Mouse (Mus musculus) limb, embryonic 12.5 days (tissue): ENCODE data around the gene Anxa11. TPM values are rescaled to one million over a fixed set of nuclear protein-coding genes. Genes with fewer than 3 reads are reported as not detected.
"Not testable (repeated sequence)": the region's sequence is repeated elsewhere in the genome, so short reads cannot be mapped to it uniquely, and the experiment has no call there.

ENCODE experiments used
- ATAC-seq: fragments of 200-750 bp; cut with Nextera tagmentation; 2 replicates; pipeline ENCODE4 v1.8.0; 2017; ENCODE audit warnings: low read depth, moderate TSS enrichment; ENCODE audit not compliant: insufficient number of reproducible peaks, insufficient read depth, low FRiP score, low TSS enrichment
- H3K27ac ChIP-seq: fragments of 300-500 bp; sonication (generic); 2 replicates; pipeline ENCODE4 v1.5.1; 2016; ENCODE audit warnings: mild to moderate bottlenecking, moderate library complexity
- H3K27me3 ChIP-seq: fragments of 300-500 bp; sonication (generic); 2 replicates; pipeline ENCODE4 v1.6.1; 2016; ENCODE audit warnings: mild to moderate bottlenecking, moderate library complexity
- H3K36me3 ChIP-seq: fragments of 300-500 bp; sonication (generic); 2 replicates; pipeline ENCODE4 v1.6.1; 2016; ENCODE audit warnings: mild to moderate bottlenecking, moderate library complexity
- H3K4me1 ChIP-seq: fragments of 300-500 bp; sonication (generic); replicated peaks from 2 replicates; pipeline ENCODE4 v1.6.1; 2016
- H3K4me2 ChIP-seq: fragments of 300-500 bp; sonication (generic); 2 replicates; pipeline ENCODE4 v1.6.1; 2016; ENCODE audit warnings: mild to moderate bottlenecking, moderate library complexity
- H3K4me3 ChIP-seq: fragments of 300-500 bp; sonication (generic); replicated peaks from 2 replicates; pipeline ENCODE4 v1.5.1; 2016; ENCODE audit warnings: mild to moderate bottlenecking
- H3K9ac ChIP-seq: fragments of 300-500 bp; sonication (generic); replicated peaks from 2 replicates; pipeline ENCODE4 v1.6.1; 2016; ENCODE audit warnings: mild to moderate bottlenecking, moderate library complexity
- H3K9me3 ChIP-seq: fragments of 300-500 bp; sonication (generic); 2 replicates; pipeline ENCODE4 v1.6.1; 2016; ENCODE audit warnings: mild to moderate bottlenecking, moderate library complexity
- WGBS: fragments of 180-500 bp; shearing (Covaris S2); methylation state at CpG from one replicate; pipeline ENCODE4 v1.1.7; 2016; 5-methylcytosine and 5-hydroxymethylcytosine counted together
- polyA plus RNA-seq: library from polyadenylated mRNA; unstranded; fragments of >200 nt; fragmentation: Nextera tagmentation; extraction: Ambion mirVana; gene quantifications from 2 replicates; pipeline ENCODE4 v1.2.1, GENCODE M21; 2016

Gene Anxa11
- polyA plus RNA-seq, 1 experiment from 2014 or later = 6.2 TPM

GRCm38 (mm10) chr14:25840961-25841360, 995 bp upstream of the Anxa11 start:
- Histone ChIP-seq H3K9ac (no peak overlapping the region), H3K4me1 (peaks cover 11% of the 10 kb centered on the region; the same call in 1 of the 2 replicates), H3K27ac (no peak overlapping the region), H3K4me2 (no peak overlapping the region), H3K9me3 (no peaks in the 10 kb centered on the region), H3K36me3 (no peaks in the 10 kb centered on the region), H3K4me3 (no peak overlapping the region), H3K27me3 (peaks cover 49% of the 10 kb centered on the region)
- ATAC-seq = no peak
- WGBS = 8% methylated on average over 7 of the region's 7 CpGs

DNA sequence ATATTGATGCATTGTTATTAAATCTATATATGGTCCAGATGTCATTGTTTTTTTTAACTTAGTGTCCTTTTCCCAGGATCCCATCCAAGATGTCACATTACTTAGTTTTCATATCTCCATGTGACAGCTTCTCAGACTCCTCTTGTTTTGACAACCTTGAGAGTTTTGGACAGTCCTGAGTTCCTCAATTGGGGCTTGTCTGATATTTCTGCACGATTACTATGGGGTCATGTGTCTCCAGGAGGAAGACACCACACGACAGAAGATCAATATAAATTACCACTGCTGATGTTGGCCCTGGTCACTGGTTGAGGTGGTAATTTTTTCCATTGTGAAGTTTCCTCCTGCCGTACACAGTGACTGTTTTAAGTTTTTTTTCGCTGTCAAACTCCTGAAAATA, 377 bp upstream of the Anxa11 start:
- H3K36me3 ChIP-seq = no peaks in the 10 kb centered on the region
- no peaks in the 10 kb centered on the region for H3K9me3 ChIP-seq
- peak overlapping the region; percentile 56 for H3K4me3 ChIP-seq
- peak overlapping the region; percentile 90 for H3K4me2 ChIP-seq
- WGBS = under 1% methylated on average over 4 of the region's 4 CpGs
- peaks cover 51% of the 10 kb centered on the region for H3K27me3 ChIP-seq
- no peak overlapping the region for H3K27ac ChIP-seq
- peaks cover 11% of the 10 kb centered on the region; the same call in 1 of the 2 replicates for H3K4me1 ChIP-seq
- peak overlapping the region; percentile 42; the same call in 1 of the 2 replicates for H3K9ac ChIP-seq
- 0 out of 2 replicates have a peak, but pooled peaks have one; percentile 43 for ATAC-seq

- H3K27me3 ChIP-seq = peaks cover 52% of the 10 kb centered on the region
Measured at GRCm38 (mm10) chr14:25842688-25843003, 690 bp downstream of the Anxa11 start.

GRCm38 (mm10) chr14:25844372-25844771, 2.4 kb downstream of the Anxa11 start:
- Histone ChIP-seq H3K36me3 (no peaks in the 10 kb centered on the region), H3K27ac (no peak overlapping the region), H3K4me2 (no peak overlapping the region), H3K4me3 (no peak overlapping the region), H3K9ac (no peak overlapping the region), H3K4me1 (peaks cover 19% of the 10 kb centered on the region), H3K27me3 (peaks cover 52% of the 10 kb centered on the region), H3K9me3 (no peaks in the 10 kb centered on the region)
- ATAC-seq = no peak
- WGBS = 94% methylated on average over 4 of the region's 4 CpGs

More at GRCm38 (mm10) chr14:25842688-25843003, 690 bp downstream of the Anxa11 start:
- under 1% methylated on average over 12 of the region's 12 CpGs for WGBS
- no peaks in the 10 kb centered on the region for H3K9me3 ChIP-seq
- peak overlapping the region; percentile 90 for H3K4me2 ChIP-seq
- no peak overlapping the region for H3K27ac ChIP-seq
- 0 out of 2 replicates have a peak, but pooled peaks have one; percentile 43 for ATAC-seq
- peak overlapping the region; percentile 56 for H3K4me3 ChIP-seq
- H3K9ac ChIP-seq = peak overlapping the region; percentile 42; the same call in 1 of the 2 replicates
- no peaks in the 10 kb centered on the region for H3K36me3 ChIP-seq
- H3K4me1 ChIP-seq = peaks cover 15% of the 10 kb centered on the region

DNA sequence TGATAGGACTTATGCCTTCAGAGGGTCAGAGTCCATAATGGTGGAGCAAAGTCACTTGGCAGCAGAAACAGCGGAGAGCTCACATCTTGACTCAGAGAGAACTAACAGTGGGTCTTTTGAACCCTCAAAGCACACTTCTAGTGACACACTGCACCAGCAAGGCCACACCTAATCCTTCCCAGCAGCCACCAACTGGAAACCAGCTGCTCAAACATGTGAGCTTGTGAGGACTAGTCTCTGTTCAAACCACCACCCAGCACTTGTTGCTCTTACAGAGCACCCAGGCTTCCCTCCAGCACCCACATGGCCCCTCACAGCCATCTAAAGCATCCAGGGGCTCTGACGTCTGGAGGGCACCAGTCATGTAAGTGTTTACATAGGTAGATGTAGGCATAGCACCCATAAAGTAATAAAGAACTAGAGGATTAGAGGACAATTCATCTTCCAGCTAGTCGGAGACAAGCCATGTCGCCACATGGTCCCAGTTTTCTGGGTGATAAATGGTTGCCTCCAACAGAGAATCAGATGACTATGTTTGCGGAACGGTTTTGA, 4.0 kb downstream of the Anxa11 start:
- no peak for ATAC-seq
- Histone ChIP-seq H3K27me3 (peaks cover 43% of the 10 kb centered on the region), H3K27ac (no peak overlapping the region)

GRCm38 (mm10) chr14:25846516-25846915, 4.6 kb downstream of the Anxa11 start:
- Histone ChIP-seq H3K27me3 (peaks cover 39% of the 10 kb centered on the region), H3K4me1 (peaks cover 15% of the 10 kb centered on the region), H3K4me2 (no peak overlapping the region), H3K4me3 (no peak overlapping the region), H3K27ac (no peak overlapping the region), H3K9me3 (no peaks in the 10 kb centered on the region), H3K36me3 (no peaks in the 10 kb centered on the region), H3K9ac (no peak overlapping the region)
- WGBS = 84% methylated on average over 8 of the region's 8 CpGs
- no peak for ATAC-seq

More for the DNA sequence above, 4.0 kb downstream of the Anxa11 start:
- no peak overlapping the region for H3K9ac ChIP-seq
- 68% methylated on average over 6 of the region's 6 CpGs for WGBS
- peaks cover 18% of the 10 kb centered on the region for H3K4me1 ChIP-seq
- no peaks in the 10 kb centered on the region for H3K9me3 ChIP-seq
- H3K4me3 ChIP-seq = no peak overlapping the region
- H3K4me2 ChIP-seq = no peak overlapping the region
- no peaks in the 10 kb centered on the region for H3K36me3 ChIP-seq

GRCm38 (mm10) chr14:25847660-25848059, 5.7 kb downstream of the Anxa11 start:
- Histone ChIP-seq H3K9me3 (no peaks in the 10 kb centered on the region), H3K27me3 (peaks cover 28% of the 10 kb centered on the region), H3K4me2 (no peak overlapping the region), H3K4me1 (peaks cover 11% of the 10 kb centered on the region), H3K36me3 (no peaks in the 10 kb centered on the region), H3K9ac (no peak overlapping the region), H3K27ac (no peak overlapping the region), H3K4me3 (no peak overlapping the region)
- WGBS = 20% methylated on average over 9 of the region's 9 CpGs
- ATAC-seq = no peak

GRCm38 (mm10) chr14:25848237-25848636, 6.3 kb downstream of the Anxa11 start:
- Histone ChIP-seq H3K4me3 (no peak overlapping the region), H3K4me1 (peaks cover 8% of the 10 kb centered on the region), H3K36me3 (no peaks in the 10 kb centered on the region), H3K4me2 (no peak overlapping the region), H3K27ac (no peak overlapping the region), H3K9ac (no peak overlapping the region), H3K9me3 (no peaks in the 10 kb centered on the region), H3K27me3 (peaks cover 22% of the 10 kb centered on the region)
- ATAC-seq = no peak
- 82% methylated on average over 6 of the region's 6 CpGs for WGBS

DNA sequence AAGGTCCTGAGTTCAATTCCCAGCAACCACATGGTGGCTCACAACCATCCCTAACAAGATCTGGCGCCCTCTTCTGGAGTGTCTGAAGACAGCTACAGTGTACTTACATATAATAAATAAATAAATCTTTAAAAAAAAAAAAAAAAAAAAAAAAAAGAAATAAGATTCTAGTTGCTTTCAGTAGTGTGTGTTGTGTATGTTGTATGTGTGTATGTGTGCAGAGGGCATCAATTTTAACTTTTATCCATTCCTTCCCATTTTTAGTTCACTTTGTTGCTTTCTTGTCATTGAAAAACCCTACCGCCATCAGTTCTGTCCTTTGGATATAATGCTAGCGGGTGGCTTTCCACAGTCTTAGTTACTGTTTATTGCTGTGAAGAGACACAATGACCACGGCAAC, 6.8 kb downstream of the Anxa11 start:
- H3K4me2 ChIP-seq, H3K9me3 ChIP-seq: not testable (repeated sequence)

DNA sequence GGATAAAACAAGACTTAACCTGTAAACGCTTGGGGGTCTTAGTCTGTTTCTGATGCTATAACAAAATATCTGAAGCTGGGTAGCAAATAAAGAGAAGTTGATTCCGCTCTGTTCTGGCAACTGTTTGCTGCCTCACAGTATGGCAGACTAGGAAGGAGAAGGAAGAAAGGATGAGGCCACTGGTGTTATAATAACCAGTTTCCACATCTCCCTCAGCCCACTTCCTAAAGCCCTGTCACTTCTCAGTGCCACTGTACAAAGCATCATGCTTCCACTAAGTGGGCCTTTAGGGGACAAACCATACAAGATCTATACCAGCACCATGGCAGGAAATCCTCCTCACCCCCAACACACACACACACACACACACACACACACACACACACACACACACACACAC, 8.5 kb downstream of the Anxa11 start:
- H3K4me1 ChIP-seq = peaks cover 10% of the 10 kb centered on the region
- H3K36me3 ChIP-seq = no peaks in the 10 kb centered on the region
- ATAC-seq = no peak
- no peak overlapping the region for H3K4me2 ChIP-seq
- H3K9ac ChIP-seq = no peak overlapping the region
- no peaks in the 10 kb centered on the region for H3K9me3 ChIP-seq
- H3K4me3 ChIP-seq = no peak overlapping the region
- WGBS = 97% methylated on average over 2 of the region's 2 CpGs
- H3K27me3 ChIP-seq = peaks cover 4% of the 10 kb centered on the region; the same call in 1 of the 2 replicates
- H3K27ac ChIP-seq = no peak overlapping the region

More for the DNA sequence above, 6.8 kb downstream of the Anxa11 start:
- not testable (repeated sequence) for H3K9ac ChIP-seq, ATAC-seq, H3K36me3 ChIP-seq, H3K4me3 ChIP-seq, H3K27ac ChIP-seq, H3K4me1 ChIP-seq
- peaks cover 17% of the 10 kb centered on the region for H3K27me3 ChIP-seq
- 93% methylated on average over 3 of the region's 4 CpGs for WGBS

DNA sequence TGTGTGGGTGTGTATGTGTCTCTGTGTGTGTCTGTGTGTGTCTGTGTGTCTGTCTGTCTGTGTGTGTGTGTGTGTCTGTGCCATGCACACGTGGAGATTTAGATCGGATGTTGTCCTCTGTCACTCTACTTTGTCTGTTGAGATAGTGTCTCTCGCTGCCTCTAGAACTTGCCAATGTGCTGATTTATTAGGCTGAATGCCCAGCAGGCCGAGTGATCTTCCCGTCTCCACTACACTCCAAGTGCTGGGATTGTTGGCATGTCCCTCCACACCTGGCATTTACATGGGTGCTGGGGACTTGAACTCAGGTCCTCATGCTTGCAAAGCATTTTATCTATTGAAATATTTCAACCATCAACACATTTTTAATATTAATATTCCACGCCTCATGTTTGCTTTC, 9.2 kb downstream of the Anxa11 start:
- Histone ChIP-seq H3K36me3 (no peaks in the 10 kb centered on the region), H3K27me3 (peaks cover 4% of the 10 kb centered on the region; the same call in 1 of the 2 replicates), H3K9ac (no peak overlapping the region), H3K4me1 (peaks cover 15% of the 10 kb centered on the region), H3K9me3 (no peaks in the 10 kb centered on the region), H3K4me2 (no peak overlapping the region), H3K4me3 (no peak overlapping the region), H3K27ac (no peak overlapping the region)
- 74% methylated on average over 6 of the region's 6 CpGs for WGBS
- no peak for ATAC-seq

DNA sequence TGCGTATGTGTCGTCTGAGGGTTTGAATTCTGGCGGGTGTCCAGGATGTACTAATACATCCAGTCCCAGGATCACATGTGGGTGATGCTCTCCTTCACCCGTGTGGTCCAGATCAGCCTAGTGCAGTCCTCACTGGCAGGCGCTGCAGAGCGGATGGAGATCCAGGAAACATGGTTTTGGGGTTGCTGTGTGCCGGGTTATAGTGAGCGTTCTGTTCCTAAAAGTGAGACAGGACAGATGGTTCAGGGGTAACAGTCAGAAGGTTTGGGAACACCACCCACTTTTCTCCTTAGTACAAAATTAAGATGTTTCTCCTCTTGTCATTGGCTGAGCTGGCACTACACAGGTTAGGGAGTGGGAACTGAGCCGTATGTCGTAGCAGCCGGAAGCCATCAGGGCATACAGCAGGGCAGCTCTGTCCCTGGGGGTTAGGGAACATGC, 10.2 kb downstream of the Anxa11 start:
- WGBS = 81% methylated on average over 11 of the region's 11 CpGs
- ATAC-seq = no peak
- H3K9me3 ChIP-seq = no peaks in the 10 kb centered on the region
- H3K4me1 ChIP-seq = peaks cover 15% of the 10 kb centered on the region
- no peak overlapping the region for H3K4me3 ChIP-seq
- H3K9ac ChIP-seq = no peak overlapping the region
- no peaks in the 10 kb centered on the region for H3K27me3 ChIP-seq
- no peak overlapping the region for H3K27ac ChIP-seq
- H3K36me3 ChIP-seq = no peaks in the 10 kb centered on the region
- H3K4me2 ChIP-seq = no peak overlapping the region
